Mouse (Mus musculus) stomach, postnatal 0 days (tissue): ENCODE data around the gene Lrrc25.

Experiments
- CTCF ChIP-seq: IDR thresholded peaks from 2 replicates; pipeline ENCODE4 v1.5.1; 2016; ENCODE audit warnings: antibody characterized with exemption, low read depth, mild to moderate bottlenecking, moderate library complexity
- EP300 ChIP-seq: optimal IDR thresholded peaks from 2 replicates; pipeline ENCODE3; 2016; ENCODE audit warnings: antibody characterized with exemption

GRCm38 (mm10) chr8:70607603-70607897, 8.4 kb upstream of the Lrrc25 start:
- TF ChIP-seq CTCF (no peak), EP300 (no peak)
